Mouse (Mus musculus): Measurements from ENCODE around the gene Scel.

- no peak for TF ChIP-seq CTCF (IDR thresholded peaks at IDR 0.05; ENCODE audit: insufficient read depth, low read depth, low read length)
- no peak for TF ChIP-seq POLR2A (IDR thresholded peaks at IDR 0.05; ENCODE audit: insufficient read depth, low read depth, low read length)
Measured at GRCm38 (mm10) chr14:103498199-103498598, 14.9 kb upstream of the Scel start.

All from olfactory bulb, adult 2 months (tissue).